Mouse (Mus musculus): Measurements from ENCODE around the gene Ubr3. TPM values are rescaled to one million over a fixed set of nuclear protein-coding genes. Genes with fewer than 3 reads are reported as not detected.

Ubr3 gene
- total and polyA plus RNA-seq, 3 experiments = 10.1 to 188 (median 25.3) TPM

DNA sequence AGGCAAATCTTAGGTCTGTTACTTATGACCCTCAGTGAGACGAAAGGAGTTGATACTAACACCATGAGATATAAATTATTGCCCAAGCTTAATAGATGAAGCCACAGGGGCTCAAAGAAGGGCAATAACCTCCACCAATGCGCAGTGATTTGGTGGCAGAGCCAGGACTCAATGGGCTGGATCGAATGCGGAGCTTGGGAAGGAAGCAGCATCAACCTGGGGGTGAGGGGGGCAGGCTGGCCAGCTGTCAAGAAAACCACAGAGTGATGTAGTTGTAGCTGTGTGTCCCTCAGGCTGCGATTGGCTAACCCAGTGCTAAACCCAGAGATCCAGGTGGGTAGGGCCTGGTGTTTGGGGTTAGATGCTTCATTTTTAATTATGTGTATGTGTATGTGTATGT is 137.8 kb downstream of the Ubr3 start:
- H3K27ac ChIP-seq (ENCODE audit: control insufficient read depth, low read depth, low read length) = no peak overlapping the region
- no peak overlapping the region for H3K4me3 ChIP-seq (ENCODE audit: control insufficient read depth in 1 of 2, insufficient read depth in 1 of 2, low read depth in 2 of 2, low read length in 2 of 2)
- no peaks in the 10 kb centered on the region for H3K4me1 ChIP-seq (ENCODE audit: control insufficient read depth in 1 of 2, insufficient read depth in 2 of 2, low read length in 2 of 2)
- TF ChIP-seq KAT2A (conservative IDR thresholded peaks at IDR 0.05; ENCODE audit: low read depth, low read length) = no peak
- no peak for TF ChIP-seq MAZ (IDR thresholded peaks at IDR 0.05; ENCODE audit: low read depth, low read length)
- no peak for TF ChIP-seq BHLHE40 (IDR thresholded peaks at IDR 0.05; ENCODE audit: borderline replicate concordance, low read depth, low read length)
- no peak for TF ChIP-seq E2F4 (IDR thresholded peaks at IDR 0.05; ENCODE audit: borderline replicate concordance, low read depth, low read length)
- TF ChIP-seq RAD21 (IDR thresholded peaks at IDR 0.05; ENCODE audit: low read depth, low read length) = no peak
- no peak for TF ChIP-seq MYC (IDR thresholded peaks at IDR 0.05; ENCODE audit: low read depth, low read length)
- no peak for TF ChIP-seq POLR2AphosphoS5 (IDR thresholded peaks at IDR 0.05; ENCODE audit: borderline replicate concordance, low read depth, low read length)
- no peak for TF ChIP-seq CHD1 (IDR thresholded peaks at IDR 0.05; ENCODE audit: low read depth, low read length)
- TF ChIP-seq SIN3A (IDR thresholded peaks at IDR 0.05; ENCODE audit: low read length) = no peak
- no peak for TF ChIP-seq ZMIZ1 (IDR thresholded peaks at IDR 0.05; ENCODE audit: low read depth, low read length)
- H3K9ac ChIP-seq (ENCODE audit: control insufficient read depth, low read depth, low read length, poor library complexity, severe bottlenecking) = no peak overlapping the region
- H3K9me3 ChIP-seq (replicated peaks; ENCODE audit: insufficient read depth, low read length) = no peaks in the 10 kb centered on the region
- no peak for DNase-seq (ENCODE audit: low read depth, low spot score)
- no peaks in the 10 kb centered on the region; a peak in 2 of 4 replicates for H3K27me3 ChIP-seq (ENCODE audit: control insufficient read depth in 1 of 2, insufficient read depth in 2 of 2, low read length in 2 of 2)
- H3K36me3 ChIP-seq (ENCODE audit: control insufficient read depth in 1 of 2, insufficient read depth in 2 of 2, low read length in 2 of 2) = no peaks in the 10 kb centered on the region
- H3K79me2 ChIP-seq (ENCODE audit: control insufficient read depth, insufficient read depth, low read length, poor library complexity) = no peaks in the 10 kb centered on the region

DNA sequence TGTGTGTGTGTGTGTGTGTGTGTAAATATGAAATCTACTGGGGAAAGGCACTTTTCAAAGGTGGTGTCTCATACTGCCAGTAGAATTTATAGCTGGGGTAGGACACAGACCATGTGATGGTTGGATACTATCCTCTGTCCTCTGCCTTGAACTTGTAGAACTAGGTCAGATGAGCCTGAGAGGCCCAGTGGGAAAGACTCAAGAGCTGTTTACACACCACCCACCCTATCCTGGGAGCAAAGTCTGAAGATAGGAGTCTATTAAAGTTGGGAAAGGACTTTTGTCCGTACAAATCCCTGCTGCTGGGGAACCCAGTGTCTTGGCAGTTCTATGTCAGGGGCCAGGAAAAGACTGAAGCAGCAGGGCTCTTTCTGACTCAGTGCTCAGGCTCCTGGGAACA is 138.3 kb downstream of the Ubr3 start:
- Histone ChIP-seq H3K79me2 (ENCODE audit: control insufficient read depth, insufficient read depth, low read length, poor library complexity) (no peaks in the 10 kb centered on the region), H3K9ac (ENCODE audit: control insufficient read depth, low read depth, low read length, poor library complexity, severe bottlenecking) (no peak overlapping the region), H3K4me1 (ENCODE audit: control insufficient read depth in 1 of 2, insufficient read depth in 2 of 2, low read length in 2 of 2) (no peaks in the 10 kb centered on the region), H3K27ac (ENCODE audit: control insufficient read depth, low read depth, low read length) (no peak overlapping the region), H3K27me3 (ENCODE audit: control insufficient read depth in 1 of 2, insufficient read depth in 2 of 2, low read length in 2 of 2) (no peaks in the 10 kb centered on the region; a peak in 2 of 4 replicates), H3K9me3 (replicated peaks; ENCODE audit: insufficient read depth, low read length) (no peaks in the 10 kb centered on the region), H3K36me3 (ENCODE audit: control insufficient read depth in 1 of 2, insufficient read depth in 2 of 2, low read length in 2 of 2) (no peaks in the 10 kb centered on the region), H3K4me3 (ENCODE audit: control insufficient read depth in 1 of 2, insufficient read depth in 1 of 2, low read depth in 2 of 2, low read length in 2 of 2) (no peak overlapping the region)
- no peak for TF ChIP-seq MAZ (IDR thresholded peaks at IDR 0.05; ENCODE audit: low read depth, low read length)
- no peak for TF ChIP-seq TAL1 (IDR thresholded peaks at IDR 0.05; ENCODE audit: low read length)
- TF ChIP-seq POLR2AphosphoS5 (IDR thresholded peaks at IDR 0.05; ENCODE audit: borderline replicate concordance, low read depth, low read length) = no peak
- no peak for TF ChIP-seq NRF1 (IDR thresholded peaks at IDR 0.05; ENCODE audit: insufficient read depth, low read depth, low read length, poor library complexity, severe bottlenecking)
- TF ChIP-seq JUND (IDR thresholded peaks at IDR 0.05; ENCODE audit: low read depth, low read length) = no peak
- TF ChIP-seq MYC (IDR thresholded peaks at IDR 0.05; ENCODE audit: low read depth, low read length) = no peak
- no peak for TF ChIP-seq ETS1 (IDR thresholded peaks at IDR 0.05; ENCODE audit: low read depth, low read length)
- no peak for TF ChIP-seq NELFE (IDR thresholded peaks at IDR 0.05; ENCODE audit: low read depth, low read length)
- TF ChIP-seq POLR2A (IDR thresholded peaks at IDR 0.05; ENCODE audit: control insufficient read depth in 1 of 2, insufficient read depth in 1 of 2, low read depth in 1 of 2, low read length in 2 of 2, poor library complexity in 1 of 2) = no peak
- no peak for TF ChIP-seq E2F4 (IDR thresholded peaks at IDR 0.05; ENCODE audit: borderline replicate concordance, low read depth, low read length)
- no peak for TF ChIP-seq MYB (IDR thresholded peaks at IDR 0.05; ENCODE audit: low read depth, low read length)
- no peak for TF ChIP-seq GATA1 (IDR thresholded peaks at IDR 0.05; ENCODE audit: low read depth, low read length)
- no peak for TF ChIP-seq GABPA (IDR thresholded peaks at IDR 0.05; ENCODE audit: low read depth, low read length)
- TF ChIP-seq POLR2AphosphoS2 (IDR thresholded peaks at IDR 0.05; ENCODE audit: low read length) = no peak
- no peak for TF ChIP-seq MXI1 (IDR thresholded peaks at IDR 0.05; ENCODE audit: low read depth, low read length)
- TF ChIP-seq UBTF (IDR thresholded peaks at IDR 0.05; ENCODE audit: borderline replicate concordance, insufficient read depth, low read depth, low read length) = no peak
- no peak for TF ChIP-seq SMC3 (IDR thresholded peaks at IDR 0.05; ENCODE audit: low read depth, low read length)
- TF ChIP-seq BHLHE40 (IDR thresholded peaks at IDR 0.05; ENCODE audit: borderline replicate concordance, low read depth, low read length) = no peak
- no peak for TF ChIP-seq HCFC1 (IDR thresholded peaks at IDR 0.05; ENCODE audit: low read depth, low read length)
- DNase-seq (ENCODE audit: low read depth, low spot score) = no peak
